Mouse (Mus musculus) ES-E14 (cell line): ENCODE data around the gene Apba2.

Experiments used
- CHD2 ChIP-seq: IDR thresholded peaks from 2 replicates; pipeline ENCODE4 v1.6.1; 2014; ENCODE audit warnings: mild to moderate bottlenecking, low read depth, low read length, inconsistent platforms
- HCFC1 ChIP-seq: IDR thresholded peaks from 2 replicates; pipeline ENCODE4 v1.6.1; 2012; ENCODE audit warnings: low read length, inconsistent platforms, borderline replicate concordance; ENCODE audit not compliant: insufficient read depth
- MAFK ChIP-seq: IDR thresholded peaks from 2 replicates; pipeline ENCODE4 v1.6.1; 2014; ENCODE audit warnings: mild to moderate bottlenecking, low read depth, low read length, inconsistent platforms; ENCODE audit not compliant: insufficient read depth
- ZC3H11A ChIP-seq: IDR thresholded peaks from 2 replicates; pipeline ENCODE4 v1.6.1; 2012; ENCODE audit warnings: low read depth, mild to moderate bottlenecking, inconsistent platforms, low read length, borderline replicate concordance
- ZNF384 ChIP-seq: IDR thresholded peaks from 2 replicates; pipeline ENCODE4 v1.6.1; 2012; ENCODE audit warnings: low read depth, low read length, inconsistent platforms

DNA sequence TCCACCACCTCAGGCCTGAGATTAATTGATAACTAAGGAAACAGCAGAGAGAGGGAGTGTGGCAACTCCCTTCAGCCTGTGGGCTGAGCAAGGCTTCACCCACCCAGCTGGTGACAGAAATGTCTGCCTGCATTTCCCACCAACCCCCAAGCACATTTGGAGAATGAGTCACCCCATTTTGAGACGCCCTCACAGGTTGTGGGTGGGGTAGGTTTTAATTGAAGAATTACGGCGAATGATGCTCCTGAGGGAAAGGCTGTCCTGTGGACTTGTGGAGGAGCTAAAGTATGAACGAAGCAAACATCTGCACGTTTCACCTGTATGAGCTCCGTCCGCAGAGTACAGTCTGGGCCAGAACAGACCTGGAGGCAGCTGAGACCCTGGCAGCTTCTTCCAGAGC, 250.6 kb downstream of the Apba2 start:
- TF ChIP-seq MAFK, result no peak
- TF ChIP-seq ZNF384, result no peak
- TF ChIP-seq HCFC1, result no peak
- no peak for TF ChIP-seq ZC3H11A
- TF ChIP-seq CHD2, result no peak
